Mouse (Mus musculus) brain, adult 2 months (tissue): ENCODE measurements around the gene Cdk6.

Source experiments
- DNase-seq: peaks from one replicate; pipeline ENCODE4 v3.0.0; 2011; ENCODE audit warnings: low read depth, low spot score

The Cdk6 gene

DNA sequence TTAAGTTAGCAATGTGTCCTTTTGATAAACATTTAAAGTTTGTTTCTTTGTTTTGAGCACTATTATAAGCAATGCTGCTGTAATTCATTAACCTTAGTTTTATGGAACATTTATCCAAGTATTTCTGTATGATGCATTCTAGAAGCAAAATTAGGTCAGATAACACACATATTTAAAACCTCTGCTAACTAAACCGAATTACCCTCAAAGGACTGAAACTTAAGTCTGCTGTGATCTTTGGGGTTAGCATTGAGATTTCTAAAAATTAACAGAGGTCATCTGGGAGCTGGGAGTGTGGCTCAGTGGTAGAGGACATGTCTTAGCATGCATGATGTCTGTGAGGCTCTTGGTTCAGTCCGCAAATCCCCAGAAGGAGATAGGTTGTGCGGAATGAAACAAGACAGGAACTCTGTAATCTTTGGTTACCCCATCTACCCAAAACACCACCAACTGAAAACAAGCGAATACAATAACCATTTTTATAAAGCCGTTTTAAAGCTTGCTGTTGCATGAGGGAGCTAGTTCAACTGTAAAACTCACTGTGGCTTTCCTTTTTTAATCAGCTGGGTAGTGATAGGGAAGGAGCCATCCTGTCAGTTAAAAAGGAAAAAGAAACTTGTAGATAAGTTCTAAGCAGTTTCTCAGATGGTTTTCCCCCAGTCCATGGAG lies 141.9 kb downstream of the Cdk6 start:
- DNase-seq, result no peak

DNA sequence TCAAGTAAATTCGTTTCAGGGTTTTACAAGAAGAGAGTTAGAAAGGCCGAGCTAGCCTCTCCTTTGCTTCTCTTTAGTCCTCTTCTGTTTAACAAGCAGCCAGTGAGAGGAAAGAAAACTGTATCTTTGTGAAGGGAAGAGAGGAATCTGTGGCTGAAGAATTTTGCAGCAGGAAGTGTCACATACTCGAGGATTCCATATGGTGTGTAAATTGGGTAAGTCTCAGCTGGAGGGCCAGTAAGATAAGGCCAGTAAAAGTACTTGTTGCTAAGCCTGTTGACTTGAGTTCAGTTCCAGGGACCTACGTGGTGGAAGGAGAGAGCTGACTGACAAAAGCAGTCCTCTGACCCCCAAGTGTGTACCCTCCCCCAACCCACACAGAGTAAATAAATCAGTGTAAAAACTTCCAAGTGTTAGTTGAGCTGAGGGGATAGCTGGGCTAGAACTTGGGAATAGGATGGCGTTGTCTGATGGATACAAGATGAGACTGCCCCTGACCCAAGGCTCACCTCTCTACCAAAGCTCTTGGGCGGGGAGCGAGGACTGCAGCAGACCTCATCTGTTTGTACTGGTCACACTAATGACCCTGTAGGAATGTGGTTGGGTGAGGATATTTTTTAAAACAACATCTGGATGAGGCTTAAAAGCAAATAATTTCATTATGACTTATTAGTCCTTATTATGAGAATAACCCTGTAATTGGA lies 145.4 kb downstream of the Cdk6 start:
- no peak for DNase-seq

DNA sequence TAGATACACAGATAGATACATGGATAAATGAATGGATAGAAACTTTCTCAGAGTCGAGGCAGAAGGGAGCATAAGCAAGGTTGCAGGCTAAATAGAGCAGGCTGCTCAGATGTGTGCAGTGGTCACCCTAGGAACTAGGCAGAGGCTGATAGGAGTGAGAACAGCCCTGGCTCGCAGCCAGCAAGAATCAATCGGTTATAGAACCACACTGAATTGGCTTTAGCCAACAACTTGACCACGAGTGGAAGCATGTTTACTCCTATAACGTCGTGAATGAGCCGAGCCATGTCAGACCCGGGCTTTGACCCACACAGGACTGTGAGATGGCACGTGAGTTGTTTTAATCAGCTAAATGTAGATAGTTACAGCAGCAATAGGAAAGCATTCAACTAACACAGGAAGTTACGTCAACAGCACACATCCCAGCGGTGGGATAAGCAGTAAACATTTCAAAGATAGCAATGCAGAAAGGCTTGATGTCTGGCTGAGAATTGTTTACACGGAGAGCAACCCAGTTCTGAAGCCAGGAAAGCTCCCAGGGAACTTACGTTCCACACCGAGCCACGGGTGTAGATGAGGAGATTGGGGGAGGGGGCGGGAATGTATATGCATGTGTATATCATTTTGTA lies 147.0 kb downstream of the Cdk6 start:
- DNase-seq, result no peak

DNA sequence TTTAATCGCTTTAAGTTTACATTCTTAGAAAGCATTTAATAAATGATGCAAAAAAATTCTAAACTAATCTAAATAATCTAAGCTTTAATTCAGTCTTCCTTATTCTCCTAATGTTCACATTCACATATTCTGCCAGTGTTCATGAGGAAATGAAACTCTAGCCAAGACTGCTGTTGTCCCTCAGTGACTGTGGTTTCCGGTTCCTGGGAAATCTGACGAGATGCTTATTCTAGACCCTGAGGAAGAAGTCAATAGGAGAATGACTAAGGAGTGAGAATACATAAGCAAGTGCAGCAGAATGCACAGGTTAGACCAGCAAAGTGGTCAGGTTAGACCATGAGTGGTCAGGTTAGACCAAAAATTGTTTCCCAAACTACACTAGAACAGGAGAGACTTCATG lies 149.1 kb downstream of the Cdk6 start:
- DNase-seq, result no peak

DNA sequence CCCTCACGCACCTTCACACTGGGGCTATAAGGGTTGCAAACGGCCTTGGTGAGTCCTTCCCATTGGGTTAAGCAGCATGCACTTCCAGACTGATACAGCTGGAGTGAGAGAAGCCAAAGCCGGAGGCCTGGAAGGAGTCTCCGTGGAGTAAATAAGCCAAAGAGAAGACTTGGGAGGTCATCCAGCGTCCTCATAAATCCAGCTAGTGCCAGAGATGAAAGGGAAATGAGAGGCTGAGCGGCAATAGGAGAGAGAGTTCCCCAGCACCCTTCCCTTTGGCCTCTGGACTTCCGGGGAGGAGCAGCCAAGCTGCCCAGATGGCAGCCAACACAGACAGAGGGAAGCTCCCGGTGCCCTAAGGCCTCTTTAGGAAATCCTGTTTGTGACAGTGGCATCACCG lies 149.8 kb downstream of the Cdk6 start:
- DNase-seq, result no peak

DNA sequence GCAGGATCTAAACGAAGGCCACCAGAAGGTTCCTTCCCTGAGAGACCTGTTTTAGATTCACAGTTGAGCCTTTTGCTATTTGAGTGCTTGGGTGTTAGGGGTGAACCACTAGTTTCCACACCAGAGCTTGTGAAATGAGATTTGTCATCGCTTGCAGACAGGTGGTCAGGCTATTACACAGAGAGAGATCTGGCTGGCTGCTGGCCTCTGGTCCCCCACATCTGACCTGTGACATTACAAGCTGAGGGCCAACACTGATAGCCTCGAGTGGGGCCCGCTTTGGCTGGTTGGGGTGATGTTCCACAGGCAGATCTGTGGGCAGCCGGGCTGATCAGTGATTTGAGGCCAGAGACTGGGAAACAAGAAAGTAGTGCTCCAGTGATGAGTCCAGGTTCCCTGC lies 150.6 kb downstream of the Cdk6 start:
- no peak for DNase-seq

DNA sequence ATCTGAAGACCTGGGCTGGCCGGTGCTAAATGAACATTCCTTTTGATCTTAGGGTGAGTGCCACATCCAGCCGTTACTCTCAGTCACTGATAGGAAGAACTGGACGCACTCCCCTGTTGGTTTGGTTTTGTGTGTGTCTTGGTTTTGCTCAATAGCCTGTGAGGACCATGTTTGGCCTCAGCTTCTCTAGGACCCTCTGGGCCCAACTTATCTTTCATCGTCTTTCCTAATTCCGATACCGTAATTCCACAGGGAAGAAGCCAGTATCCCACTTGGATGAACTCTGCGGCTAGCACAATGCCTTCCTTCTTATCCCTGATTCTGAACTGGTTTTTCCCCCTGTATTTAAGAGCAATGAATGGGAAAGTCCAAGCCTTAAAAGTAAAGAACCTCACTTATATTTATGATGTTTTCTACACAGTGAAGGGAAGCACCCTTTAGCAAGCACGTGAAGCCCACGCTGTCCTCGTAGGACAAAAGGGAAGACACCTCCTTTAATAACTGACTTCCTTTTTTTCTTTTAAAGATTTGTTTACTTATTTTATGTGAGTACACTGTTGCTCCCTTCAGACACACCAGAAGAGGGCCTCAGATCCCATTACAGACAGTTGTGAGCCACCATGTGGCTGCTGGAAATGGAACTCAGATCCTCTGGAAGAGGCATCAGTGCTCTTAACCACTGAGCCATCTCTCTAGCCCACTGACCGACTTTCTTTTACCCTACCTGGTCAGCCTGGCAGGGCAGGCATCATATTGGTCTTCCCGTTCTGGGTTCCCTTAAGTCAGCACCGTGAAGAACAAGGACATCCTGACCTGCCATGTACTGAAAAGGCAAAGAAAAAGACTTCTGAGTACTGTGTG lies 151.7 kb downstream of the Cdk6 start:
- no peak for DNase-seq

DNA sequence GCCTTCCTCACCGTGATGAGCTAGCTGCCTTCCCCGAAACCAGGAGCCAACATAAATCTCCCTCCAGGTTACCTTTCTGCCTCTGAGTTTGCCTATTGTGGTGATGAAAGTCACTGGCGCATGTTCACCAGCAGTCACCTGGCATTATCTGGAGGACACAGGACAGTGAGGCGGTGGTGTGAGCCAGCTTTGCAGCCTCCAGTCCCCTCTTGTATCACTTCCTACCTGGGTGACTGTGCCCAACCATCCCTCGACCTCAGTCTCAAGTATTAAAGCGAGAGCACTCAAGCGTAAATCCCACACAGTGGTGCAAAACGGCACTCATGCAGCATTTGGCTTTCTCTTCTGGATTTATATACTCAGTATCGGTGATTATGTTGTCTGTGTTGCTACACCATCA lies 152.7 kb downstream of the Cdk6 start:
- DNase-seq, result no peak

DNA sequence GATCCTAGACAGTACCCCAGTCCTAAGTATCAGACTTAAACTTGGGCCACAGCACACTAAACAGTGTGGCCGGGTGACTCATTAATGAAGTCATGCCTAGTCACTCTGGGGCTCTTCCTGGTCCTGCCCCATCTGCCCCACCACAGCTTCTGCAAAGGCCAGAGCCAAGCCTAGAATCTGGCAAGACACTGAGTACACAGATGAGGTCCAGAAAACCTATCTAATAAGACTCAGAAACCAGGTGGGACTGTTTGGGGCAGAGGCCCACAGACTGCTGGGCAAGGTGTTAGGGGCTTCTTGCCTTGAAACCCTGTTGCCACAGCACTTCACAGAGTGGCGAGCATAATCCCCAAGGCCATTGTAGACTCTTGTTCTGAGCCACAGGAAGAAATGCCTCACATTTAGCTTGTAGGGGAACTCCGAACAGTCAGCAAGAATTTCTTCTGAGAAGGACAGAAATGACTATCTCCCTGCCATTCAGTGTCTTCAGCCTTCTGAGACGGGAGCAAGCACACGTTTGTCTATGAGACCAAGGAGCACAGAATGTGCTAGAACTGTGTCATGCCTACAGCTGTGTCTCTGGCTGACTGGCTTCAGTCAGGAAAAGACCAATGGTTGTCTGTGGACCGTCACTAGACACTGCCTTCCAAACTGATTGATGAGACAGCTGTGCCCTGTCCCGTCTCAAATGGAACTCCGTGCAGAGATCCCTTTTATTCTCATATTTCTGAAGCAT lies 153.3 kb downstream of the Cdk6 start:
- DNase-seq, result no peak

DNA sequence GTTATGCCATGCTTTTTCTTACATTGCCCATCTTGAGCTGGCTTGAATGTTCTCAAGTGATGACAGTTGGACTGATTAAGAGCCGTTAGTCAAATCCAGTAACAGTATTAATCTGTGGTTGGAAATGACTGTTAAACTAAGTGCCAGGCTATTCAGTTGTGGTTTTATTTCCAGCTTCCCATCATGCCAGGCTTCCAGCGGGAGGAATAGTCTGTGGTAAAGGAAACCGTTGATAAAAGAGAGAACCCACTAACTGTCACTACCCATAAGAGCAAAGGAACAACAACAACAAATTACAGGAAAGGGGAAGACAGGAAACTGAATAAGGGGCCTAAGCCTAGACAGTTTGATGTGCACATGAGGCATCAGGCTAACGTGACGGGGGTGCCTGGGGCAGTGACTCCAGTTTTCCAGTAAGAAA lies 156.2 kb downstream of the Cdk6 start:
- no peak for DNase-seq

DNA sequence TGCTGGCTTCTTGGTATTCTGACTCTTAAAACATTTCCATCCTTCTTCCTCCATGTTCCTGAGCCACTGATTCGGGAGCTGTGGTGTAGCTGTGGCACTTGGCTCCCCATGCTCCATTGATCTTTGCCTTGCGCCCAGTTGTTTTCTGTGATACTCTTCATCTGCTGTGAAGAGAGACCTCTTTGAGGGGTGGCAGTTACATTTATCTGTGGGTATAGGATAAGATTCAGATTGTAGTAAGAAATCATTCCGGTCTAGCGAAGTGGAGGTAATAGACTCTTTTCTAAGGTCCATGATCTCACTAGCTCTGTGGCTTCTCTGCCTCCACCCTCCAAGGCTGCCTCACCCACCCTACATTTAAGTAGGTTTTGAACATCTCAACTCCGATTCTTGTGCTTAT lies 159.0 kb downstream of the Cdk6 start:
- no peak for DNase-seq

DNA sequence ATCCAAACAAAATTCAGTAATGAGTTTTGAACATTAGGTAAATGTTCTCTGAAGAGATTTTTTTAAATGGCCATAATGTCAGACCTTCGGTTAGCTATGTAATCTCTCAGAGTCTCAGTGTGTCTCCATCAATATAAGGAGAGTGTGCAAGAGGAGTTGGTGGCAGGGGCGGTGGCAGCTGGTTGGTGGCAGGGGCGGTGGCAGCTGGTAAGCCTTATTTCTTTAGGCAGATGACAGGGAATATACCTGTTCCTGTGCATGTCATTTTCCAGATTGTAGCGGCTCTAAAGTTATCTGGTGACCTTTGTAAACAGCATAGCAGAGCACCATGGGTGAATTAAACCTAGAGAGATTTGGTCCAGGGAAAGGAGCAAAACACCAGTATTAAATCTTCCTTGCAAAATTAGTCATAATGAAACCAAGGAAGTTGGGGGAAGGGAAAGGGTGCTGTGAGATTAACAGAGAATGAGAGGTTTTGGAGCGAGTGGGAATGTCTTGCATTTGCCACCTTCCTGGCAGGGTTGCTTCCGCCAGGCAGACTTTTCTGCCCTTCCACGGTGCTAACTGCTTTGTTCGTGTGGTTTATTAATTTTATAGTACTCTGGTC lies 159.8 kb downstream of the Cdk6 start:
- no peak for DNase-seq

DNA sequence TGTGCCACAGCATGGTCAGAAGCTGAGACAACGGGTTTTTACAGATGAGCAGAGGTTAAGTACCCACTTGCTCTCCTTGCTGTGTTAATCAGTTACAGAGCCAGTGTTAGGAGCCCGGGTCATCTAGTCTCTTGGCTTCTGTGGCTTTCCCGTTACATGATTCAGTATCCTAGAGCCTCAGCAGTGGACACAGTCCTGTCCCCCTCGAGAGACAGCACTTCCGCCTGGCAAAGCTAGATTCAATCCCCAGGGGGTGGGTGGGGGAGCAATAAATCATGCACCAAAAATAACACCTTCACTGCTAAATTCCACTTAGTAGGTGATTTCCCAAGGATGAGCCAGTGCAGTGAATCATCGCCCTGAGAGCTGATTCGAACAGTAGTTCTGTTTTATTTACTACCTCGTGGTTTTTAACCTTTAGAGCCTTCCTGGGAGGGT lies 160.3 kb downstream of the Cdk6 start:
- no peak for DNase-seq

DNA sequence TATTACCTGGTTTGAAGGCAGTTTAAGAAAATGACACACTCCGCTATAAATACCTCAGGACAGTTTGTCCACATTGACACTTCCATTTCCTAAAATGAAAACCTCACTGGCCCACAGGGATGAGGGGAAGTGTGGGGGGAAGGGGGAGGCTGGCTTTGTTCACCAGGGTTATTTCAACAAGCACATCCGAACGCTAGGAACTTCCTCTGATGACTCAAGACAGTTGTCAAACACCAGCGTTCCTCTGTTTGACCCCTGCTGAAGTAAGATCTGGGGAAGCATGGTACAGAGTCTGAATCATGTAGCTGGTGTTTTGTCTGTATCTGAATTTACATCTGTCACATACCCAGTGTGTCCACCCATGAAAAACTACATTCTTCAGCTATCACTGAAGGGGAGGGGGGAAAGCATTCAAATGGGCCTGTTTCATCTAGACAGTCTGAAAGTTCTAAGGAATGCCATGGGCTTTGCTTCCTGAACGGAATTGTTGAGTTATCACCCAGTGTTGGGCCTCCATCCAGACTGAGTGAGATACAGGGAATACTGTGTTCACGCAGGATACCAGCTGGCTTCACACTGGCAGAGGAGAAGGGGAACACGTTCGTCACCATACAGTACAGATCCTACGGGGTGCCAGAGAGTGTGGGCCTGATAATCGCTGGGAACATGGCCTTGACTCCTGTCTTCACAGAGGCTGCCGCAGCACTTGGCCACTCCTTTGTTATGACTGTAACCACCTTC lies 161.5 kb downstream of the Cdk6 start:
- peak; percentile 50 for DNase-seq

DNA sequence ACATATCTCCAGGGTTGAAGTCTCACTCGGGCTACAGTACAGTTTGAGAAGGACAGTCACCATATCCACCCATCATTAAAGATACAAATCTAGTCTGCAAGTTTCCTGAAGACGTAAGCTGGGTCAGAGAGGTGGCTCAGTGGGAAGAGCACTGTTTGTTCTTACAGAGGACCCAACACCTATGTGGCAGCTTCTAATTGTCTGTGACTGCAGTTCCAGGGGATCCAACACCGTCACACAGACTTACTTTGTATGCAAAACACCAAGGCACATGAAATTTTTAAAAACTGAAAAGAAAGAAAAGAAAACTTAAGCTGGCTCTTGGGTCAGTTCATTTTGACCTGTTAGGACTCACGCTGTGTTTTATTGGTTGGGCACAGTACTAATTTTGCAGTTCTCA lies 162.1 kb downstream of the Cdk6 start:
- no peak for DNase-seq

DNA sequence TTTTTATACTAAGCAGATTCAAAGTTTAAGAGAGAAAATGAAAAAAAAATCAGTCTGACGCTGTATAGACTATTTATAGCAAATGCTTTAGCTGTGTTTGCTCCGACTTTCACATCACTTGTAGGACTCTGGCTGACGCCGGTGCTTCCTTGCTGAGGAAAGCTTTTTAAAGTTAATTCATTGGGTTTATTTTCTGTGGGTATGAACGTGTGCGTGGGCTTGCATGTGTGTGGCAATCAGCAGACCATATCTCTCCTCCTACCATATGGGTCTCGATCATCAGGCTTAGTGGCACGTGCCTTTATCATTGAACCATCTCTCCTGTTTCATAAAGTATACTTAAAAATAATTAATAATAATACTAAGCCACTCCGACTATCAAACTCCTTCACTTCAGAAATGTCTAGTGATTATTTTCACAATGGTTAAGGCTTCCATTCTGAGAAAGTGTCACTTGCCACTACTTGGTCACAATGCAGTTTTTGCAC lies 162.6 kb downstream of the Cdk6 start:
- peak; percentile 27 for DNase-seq

DNA sequence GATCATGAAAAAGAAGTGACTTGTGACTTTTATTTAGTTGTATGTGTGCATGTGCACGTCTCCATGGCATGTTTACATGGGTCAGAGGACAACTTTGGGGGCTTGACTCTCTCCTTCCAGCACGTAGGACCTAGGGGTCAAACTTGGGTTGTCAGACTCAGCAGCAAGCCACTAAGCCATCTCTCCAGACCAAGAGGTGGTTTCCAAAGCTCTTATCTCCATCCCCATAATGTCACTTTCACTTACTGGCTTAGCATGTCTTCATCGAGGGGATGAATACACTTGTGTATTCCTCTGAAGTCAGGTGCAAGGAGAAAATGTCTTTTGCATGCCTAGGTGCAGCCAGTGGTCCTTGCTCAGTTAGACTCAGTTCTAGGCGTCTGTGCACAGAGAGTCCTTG lies 163.2 kb downstream of the Cdk6 start:
- no peak for DNase-seq

DNA sequence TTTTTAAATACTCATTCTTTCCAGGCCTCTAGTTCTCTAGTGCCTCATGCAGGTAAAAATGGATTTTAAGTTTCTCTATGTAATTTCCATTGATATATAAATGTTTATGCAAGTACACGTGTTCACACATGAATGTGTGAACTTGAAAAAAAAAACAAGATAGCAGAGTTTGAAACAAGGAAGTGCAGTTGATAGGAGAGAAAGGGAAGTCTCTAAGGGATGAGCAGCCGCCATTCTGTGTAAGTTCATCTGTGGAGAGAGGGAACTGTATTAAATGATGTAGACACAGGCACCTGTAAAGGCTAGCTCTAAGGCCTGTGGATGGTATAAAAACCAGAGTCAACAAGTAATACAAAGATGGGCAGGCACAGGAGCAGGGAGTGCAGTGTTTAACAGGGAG lies 164.3 kb downstream of the Cdk6 start:
- DNase-seq, result no peak

DNA sequence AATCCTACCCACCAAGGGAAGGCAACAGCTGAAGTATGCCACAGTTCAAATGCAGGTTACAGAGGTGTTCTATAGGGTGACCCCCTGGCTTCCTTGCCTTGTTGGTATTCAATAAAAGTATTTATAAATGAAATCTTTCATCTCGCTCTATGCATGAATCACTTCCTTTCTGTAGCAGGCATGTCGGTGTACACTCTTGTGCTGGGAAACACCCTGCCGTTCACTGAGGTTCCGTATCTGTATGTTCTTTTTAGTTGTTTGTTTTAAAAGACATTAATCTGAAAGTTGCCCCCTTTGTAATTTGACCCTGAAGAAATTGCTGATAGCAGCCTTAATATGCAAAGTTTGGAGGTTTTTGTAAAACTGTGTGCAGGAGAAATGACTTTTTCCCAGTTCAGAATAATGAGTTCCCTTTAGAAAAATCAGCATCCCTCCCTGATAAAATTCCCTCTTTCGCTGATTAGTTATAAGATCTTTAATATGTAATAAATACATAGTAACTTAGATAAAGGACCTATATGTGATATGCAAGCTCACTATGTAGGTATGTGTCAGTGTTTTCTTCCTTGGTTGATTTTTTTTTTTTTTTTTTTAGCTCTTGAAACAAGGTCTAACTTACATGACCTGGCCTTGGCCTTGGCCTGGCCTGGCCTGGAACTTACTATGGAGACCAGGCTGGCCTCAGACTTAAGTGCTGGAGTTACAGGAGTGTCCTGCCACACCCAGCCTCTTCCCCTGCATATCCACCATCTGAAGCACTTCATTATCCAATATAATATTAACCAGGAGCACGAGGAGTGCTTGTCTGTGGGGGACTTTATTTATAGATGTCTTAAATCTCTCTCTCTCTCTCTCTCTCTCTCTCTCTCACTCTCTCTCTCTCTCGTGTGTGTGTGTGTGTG lies 167.4 kb downstream of the Cdk6 start:
- no peak for DNase-seq
